Mouse (Mus musculus): ENCODE data around the gene Mafk. TPM values are rescaled to one million over a fixed set of nuclear protein-coding genes. Genes with fewer than 3 reads are reported as not detected.

Gene Mafk
- polyA plus RNA-seq, 1 experiment from 2014 or later = 13.4 TPM

DNA sequence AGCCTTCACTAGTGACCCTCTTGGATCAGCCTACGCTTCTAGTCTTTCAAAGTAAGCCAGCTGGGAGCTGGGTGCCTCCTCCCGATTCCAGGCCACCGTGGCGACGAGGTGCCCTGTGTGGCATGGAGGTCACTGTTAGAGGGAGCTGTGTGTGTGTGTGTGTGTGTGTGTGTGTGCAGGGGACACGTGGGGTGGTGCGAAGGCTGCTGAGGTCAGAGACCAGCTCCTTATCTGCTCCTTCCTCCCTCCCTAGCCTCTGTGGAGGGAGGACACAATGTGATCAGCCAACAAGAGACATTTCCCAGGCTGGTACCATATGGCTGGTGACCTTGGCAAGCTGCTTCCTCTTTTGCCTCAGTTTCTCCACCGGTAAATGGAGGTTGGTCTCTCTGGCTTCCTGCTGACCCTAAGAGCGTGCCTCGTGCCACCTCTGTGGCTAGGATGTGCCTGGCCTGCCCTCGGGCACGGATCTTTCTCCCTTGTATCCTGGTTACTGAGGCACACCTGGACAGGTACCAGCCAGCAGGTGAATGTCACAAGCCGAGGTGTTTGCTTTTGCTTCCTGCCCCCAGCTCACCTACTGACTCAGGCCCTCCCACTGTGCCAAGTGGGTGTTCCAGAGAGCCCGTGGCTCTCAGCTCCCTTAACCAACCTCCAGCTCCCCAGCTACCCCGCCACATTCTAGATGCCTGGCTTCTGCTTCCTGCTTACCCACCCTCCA lies 20.5 kb downstream of the Mafk start:
- no peak overlapping the region for H3K27ac ChIP-seq
- no peaks in the 10 kb centered on the region for H3K36me3 ChIP-seq
- ATAC-seq (ENCODE audit: low FRiP score) = no peak
- no peak overlapping the region for H3K4me2 ChIP-seq
- peaks cover 51% of the 10 kb centered on the region for H3K27me3 ChIP-seq
- 0 out of 2 replicates have a peak, but pooled peaks cover 4% of the 10 kb centered on the region for H3K4me1 ChIP-seq (replicated peaks)
- no peak overlapping the region for H3K4me3 ChIP-seq
- no peaks in the 10 kb centered on the region for H3K9me3 ChIP-seq
- 85% methylated on average over 15 of the region's 15 CpGs for WGBS
- H3K9ac ChIP-seq = no peak overlapping the region

DNA sequence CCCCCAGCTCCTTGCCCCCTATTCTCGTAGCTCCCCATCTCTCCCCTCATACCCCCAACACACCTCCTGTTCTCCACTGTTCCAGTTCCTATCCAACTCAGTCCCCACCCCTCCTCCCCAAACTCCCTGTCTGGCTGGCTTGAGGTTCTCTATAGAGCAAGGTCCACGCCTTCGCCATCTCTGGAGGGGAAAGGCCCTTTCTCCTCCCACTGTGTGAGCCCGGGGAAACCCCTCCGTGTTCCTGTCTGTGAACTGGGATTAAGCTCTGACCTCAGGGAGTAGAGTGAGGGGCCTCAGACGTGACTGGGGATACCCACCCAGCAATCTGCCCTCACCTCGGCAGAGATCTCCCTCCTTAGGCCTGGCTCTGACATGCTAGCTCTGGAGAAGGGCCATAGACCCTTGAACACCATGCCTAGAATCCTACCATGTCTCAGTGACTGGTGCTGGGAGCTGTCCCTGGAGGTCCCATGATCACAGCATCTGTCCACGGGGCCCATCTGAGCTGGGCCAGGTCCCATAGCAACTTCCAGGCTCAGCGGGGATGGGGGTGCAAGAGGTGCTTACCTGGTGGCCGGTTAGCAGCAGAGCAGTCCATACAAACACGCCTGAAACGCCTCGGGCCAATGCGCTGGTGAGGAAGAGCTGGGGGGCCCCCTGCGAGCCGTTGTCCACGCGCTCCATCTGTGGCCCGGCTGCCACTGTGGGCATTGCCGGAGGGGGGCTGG lies 21.2 kb downstream of the Mafk start:
- Histone ChIP-seq H3K4me2 (no peak overlapping the region), H3K27me3 (peaks cover 51% of the 10 kb centered on the region), H3K4me3 (no peak overlapping the region), H3K9ac (no peak overlapping the region), H3K36me3 (no peaks in the 10 kb centered on the region), H3K27ac (no peak overlapping the region), H3K4me1 (replicated peaks) (0 out of 2 replicates have a peak, but pooled peaks cover 4% of the 10 kb centered on the region), H3K9me3 (no peaks in the 10 kb centered on the region)
- 76% methylated on average over 20 of the region's 20 CpGs for WGBS
- ATAC-seq (ENCODE audit: low FRiP score) = no peak

DNA sequence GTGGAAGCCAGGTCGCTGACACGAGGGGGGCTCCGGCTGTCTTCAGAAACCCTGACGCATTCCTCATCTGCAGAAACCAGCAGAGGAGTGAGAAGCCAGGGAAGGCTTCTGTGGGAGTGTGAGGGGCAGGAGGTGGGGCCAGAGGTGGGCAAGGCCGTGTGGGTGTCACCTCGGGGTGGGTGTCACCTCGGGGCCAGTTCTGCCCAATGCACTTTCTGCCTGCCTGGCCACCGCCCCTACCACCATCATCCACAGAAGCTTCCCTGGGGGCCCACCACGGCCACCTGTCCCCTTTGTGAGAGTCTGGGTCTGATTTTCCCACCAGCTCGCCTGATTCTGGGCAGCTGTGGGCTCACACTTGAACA lies 21.8 kb downstream of the Mafk start:
- H3K4me3 ChIP-seq = no peak overlapping the region
- no peaks in the 10 kb centered on the region for H3K9me3 ChIP-seq
- H3K4me1 ChIP-seq (replicated peaks) = 0 out of 2 replicates have a peak, but pooled peaks cover 4% of the 10 kb centered on the region
- peaks cover 47% of the 10 kb centered on the region for H3K27me3 ChIP-seq
- H3K9ac ChIP-seq = no peak overlapping the region
- H3K27ac ChIP-seq = no peak overlapping the region
- no peak for ATAC-seq (ENCODE audit: low FRiP score)
- no peak overlapping the region for H3K4me2 ChIP-seq
- no peaks in the 10 kb centered on the region for H3K36me3 ChIP-seq
- WGBS = 50% methylated on average over 10 of the region's 10 CpGs

DNA sequence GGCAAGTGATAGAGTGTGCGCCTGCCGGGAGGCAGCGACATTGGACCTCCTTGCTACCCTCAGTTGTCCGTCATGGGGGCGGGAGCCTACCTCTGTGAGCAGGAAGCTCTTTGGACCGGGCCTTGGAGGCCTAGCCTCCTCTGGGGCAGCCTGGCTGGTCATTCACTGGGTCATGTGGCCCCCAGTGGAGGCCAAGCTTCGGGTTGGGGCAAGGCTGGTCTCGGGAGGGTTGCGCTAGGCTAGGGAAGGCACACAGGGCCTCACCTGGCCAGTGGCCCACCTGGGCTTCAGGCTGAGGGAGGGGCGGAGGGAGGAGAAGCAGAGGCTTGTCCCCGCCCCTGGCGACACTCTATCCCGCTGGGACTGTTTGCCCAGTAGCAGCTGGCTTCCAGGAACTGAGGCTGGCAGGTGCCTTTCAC lies 22.7 kb downstream of the Mafk start:
- ATAC-seq (ENCODE audit: low FRiP score) = no peak
- H3K4me2 ChIP-seq = no peak overlapping the region
- H3K9ac ChIP-seq = no peak overlapping the region
- H3K27ac ChIP-seq = no peak overlapping the region
- peaks cover 46% of the 10 kb centered on the region for H3K27me3 ChIP-seq
- 0 out of 2 replicates have a peak, but pooled peaks cover 4% of the 10 kb centered on the region for H3K4me1 ChIP-seq (replicated peaks)
- H3K4me3 ChIP-seq = no peak overlapping the region
- 6% methylated on average over 13 of the region's 13 CpGs for WGBS
- no peaks in the 10 kb centered on the region for H3K36me3 ChIP-seq
- H3K9me3 ChIP-seq = no peaks in the 10 kb centered on the region

DNA sequence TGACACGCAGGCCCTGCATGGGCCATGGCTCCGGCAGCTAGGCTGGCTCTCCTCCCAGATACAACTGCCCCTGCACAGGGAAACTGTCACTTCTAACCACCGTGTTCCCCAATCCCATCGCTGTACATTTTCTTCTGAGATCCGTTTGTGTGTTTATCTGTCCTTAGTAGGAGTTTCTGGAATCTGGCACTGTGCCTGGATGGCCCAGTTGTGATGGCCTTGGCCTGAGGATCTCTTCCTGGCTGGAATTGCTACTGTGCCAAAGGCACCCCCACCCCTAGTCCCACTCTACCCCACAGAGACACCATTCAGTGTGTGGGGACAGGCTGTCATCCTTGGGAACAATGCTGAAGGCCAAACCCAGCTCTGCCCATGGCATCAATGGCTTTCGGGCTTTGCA lies 24.7 kb downstream of the Mafk start:
- H3K27ac ChIP-seq = no peak overlapping the region
- H3K4me1 ChIP-seq (replicated peaks) = 0 out of 2 replicates have a peak, but pooled peaks cover 4% of the 10 kb centered on the region
- H3K4me3 ChIP-seq = no peak overlapping the region
- H3K9me3 ChIP-seq = no peaks in the 10 kb centered on the region
- 77% methylated on average over 6 of the region's 6 CpGs for WGBS
- H3K9ac ChIP-seq = no peak overlapping the region
- ATAC-seq (ENCODE audit: low FRiP score) = no peak
- H3K4me2 ChIP-seq = no peak overlapping the region
- peaks cover 42% of the 10 kb centered on the region for H3K27me3 ChIP-seq
- H3K36me3 ChIP-seq = no peaks in the 10 kb centered on the region; the same call in 1 of the 2 replicates

DNA sequence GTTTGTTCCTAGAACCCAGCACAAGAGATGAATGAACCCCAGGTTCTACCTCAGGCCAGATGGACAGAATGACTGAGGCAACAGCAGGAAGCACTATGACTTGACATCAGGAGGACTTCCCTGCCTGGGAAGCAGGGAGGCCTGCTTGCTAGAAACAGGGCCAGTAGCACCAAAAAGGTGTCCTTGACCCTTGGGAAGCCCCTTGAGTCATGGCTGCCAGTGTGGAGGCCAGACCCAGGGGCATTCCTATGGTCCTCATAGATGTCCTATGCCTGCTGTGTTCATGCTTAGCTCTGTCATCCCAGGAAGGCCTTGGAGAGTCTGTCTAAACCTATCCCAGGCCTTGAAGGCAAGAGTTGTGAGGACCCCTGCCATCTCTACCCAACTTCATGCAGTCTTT lies 25.1 kb downstream of the Mafk start:
- Histone ChIP-seq H3K9ac (no peak overlapping the region), H3K27me3 (peaks cover 41% of the 10 kb centered on the region), H3K9me3 (no peaks in the 10 kb centered on the region), H3K4me1 (replicated peaks) (0 out of 2 replicates have a peak, but pooled peaks cover 4% of the 10 kb centered on the region), H3K36me3 (peaks cover 2% of the 10 kb centered on the region), H3K4me3 (no peak overlapping the region), H3K27ac (no peak overlapping the region), H3K4me2 (no peak overlapping the region)
- no peak for ATAC-seq (ENCODE audit: low FRiP score)

DNA sequence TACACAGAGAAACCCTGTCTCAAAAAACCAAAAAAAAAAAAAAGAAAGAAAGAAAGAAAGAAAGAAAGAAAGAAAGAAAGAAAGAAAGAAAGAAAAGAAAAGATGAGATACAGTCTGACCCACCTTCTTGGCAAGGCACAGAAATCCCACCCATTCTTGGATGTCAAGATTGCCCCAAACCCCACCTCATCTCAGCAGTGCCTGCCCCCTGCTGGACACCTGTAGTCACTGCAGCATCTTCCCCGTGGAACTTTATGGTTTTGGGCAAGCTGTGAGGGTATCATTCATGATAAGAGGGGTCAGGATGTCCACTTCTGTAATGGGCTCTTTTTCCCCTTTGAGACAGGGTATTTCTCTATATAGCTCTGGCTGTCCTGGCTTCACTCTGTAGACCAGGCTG lies 26.0 kb downstream of the Mafk start:
- H3K27ac ChIP-seq = no peak overlapping the region
- H3K27me3 ChIP-seq = peaks cover 32% of the 10 kb centered on the region
- H3K4me3 ChIP-seq = no peak overlapping the region
- H3K4me2 ChIP-seq = no peak overlapping the region
- H3K9ac ChIP-seq = no peak overlapping the region
- 0 out of 2 replicates have a peak, but pooled peaks cover 4% of the 10 kb centered on the region for H3K4me1 ChIP-seq (replicated peaks)
- no peak for ATAC-seq (ENCODE audit: low FRiP score)
- WGBS = 5% methylated on average over 1 of the region's 1 CpGs
- H3K9me3 ChIP-seq = no peaks in the 10 kb centered on the region
- H3K36me3 ChIP-seq = peaks cover 10% of the 10 kb centered on the region

DNA sequence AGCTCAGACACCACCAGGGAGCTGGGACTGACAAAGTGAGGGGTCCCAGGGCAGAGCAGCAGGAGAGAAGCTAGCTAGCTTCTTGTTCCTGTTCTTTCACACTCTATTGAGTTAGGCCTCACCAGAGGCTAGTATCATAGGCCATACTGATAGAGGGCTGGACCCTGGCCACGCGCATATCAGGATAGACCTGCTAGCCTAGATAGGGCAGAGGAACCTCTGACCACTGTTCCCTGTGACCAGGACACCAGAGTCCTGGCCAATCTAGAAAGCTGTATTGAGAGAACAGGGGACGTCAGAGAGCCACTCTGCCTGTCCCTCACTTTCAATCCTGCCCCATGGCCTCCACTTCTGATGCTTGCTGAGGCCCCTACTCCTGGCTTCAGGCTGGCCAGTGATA lies 26.7 kb downstream of the Mafk start:
- H3K9me3 ChIP-seq = no peaks in the 10 kb centered on the region
- peaks cover 18% of the 10 kb centered on the region for H3K36me3 ChIP-seq
- no peak for ATAC-seq (ENCODE audit: low FRiP score)
- H3K27ac ChIP-seq = no peak overlapping the region
- WGBS = 76% methylated on average over 3 of the region's 3 CpGs
- H3K4me2 ChIP-seq = no peak overlapping the region
- 0 out of 2 replicates have a peak, but pooled peaks cover 4% of the 10 kb centered on the region for H3K4me1 ChIP-seq (replicated peaks)
- H3K4me3 ChIP-seq = no peak overlapping the region
- no peak overlapping the region for H3K9ac ChIP-seq
- H3K27me3 ChIP-seq = peaks cover 24% of the 10 kb centered on the region

DNA sequence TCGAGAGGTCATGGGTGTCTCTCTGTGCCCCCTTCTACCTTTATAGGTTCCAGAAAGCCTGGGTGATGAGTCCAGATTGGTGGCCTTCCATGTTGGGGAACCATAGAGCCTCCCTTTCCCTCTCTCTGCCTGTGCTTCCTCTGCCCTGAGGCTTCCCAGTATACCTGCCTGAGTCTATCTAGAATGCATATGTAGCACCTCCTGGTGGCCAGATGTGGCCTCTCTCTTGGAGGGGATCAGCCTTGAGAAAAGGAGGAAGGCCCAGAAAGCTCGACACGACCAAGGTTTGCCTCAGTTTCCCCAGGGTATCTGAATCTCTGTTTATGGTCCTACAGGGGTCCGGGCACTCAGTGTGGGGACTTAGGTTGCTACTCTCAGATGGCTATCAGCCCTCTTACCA lies 27.5 kb downstream of the Mafk start:
- peaks cover 7% of the 10 kb centered on the region; the same call in 1 of the 2 replicates for H3K4me1 ChIP-seq (replicated peaks)
- no peak overlapping the region for H3K9ac ChIP-seq
- H3K27ac ChIP-seq = no peak overlapping the region
- no peak overlapping the region for H3K4me3 ChIP-seq
- ATAC-seq (ENCODE audit: low FRiP score) = no peak
- H3K27me3 ChIP-seq = peaks cover 17% of the 10 kb centered on the region
- no peak overlapping the region for H3K4me2 ChIP-seq
- WGBS = 58% methylated on average over 4 of the region's 4 CpGs
- peaks cover 25% of the 10 kb centered on the region for H3K36me3 ChIP-seq
- H3K9me3 ChIP-seq = no peaks in the 10 kb centered on the region

DNA sequence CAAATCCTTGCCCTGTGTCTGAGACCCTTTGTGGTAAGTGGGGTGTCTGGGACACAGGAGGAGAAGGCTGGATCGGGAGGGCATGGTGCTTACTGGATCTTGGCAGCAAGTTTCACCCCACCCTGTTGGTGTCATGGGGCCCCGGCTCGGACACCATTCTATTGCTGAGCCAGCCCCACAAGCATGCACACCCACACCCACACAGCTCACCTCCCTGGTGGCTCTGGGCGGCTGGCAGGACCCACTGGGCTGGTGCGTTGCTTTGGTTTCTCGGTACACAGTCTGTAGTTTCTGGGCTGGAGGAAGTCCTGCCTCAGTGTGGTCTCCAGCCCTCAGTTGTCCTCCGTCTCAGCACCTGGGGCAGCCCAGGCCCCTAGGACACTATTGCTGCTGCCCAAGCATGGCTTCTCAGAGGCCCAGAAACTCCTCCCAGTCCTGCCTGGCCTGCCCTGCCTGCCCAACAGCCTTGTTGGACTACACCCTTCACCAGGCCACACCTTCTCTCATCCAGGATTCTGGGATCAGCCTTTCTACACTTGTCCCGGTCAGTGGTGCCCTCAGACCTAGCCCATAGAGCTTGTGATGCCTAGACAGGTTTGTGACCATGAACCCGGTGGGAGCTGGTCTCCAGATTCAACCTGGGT lies 28.3 kb downstream of the Mafk start, which contains the start of gene Tmem184a:
Gene Tmem184a (minus strand): TSS at position 380 of the 644 bp plus-strand sequence.
- no peak for ATAC-seq (ENCODE audit: low FRiP score)
- Histone ChIP-seq H3K9ac (no peak within 1 kb of the TSS), H3K36me3 (peaks cover 31% of the 10 kb centered on the region), H3K9me3 (no peaks in the 10 kb centered on the region), H3K4me2 (no peak within 1 kb of the TSS), H3K4me3 (no peak within 1 kb of the TSS), H3K4me1 (replicated peaks) (peaks cover 6% of the 10 kb centered on the region), H3K27ac (no peak within 1 kb of the TSS), H3K27me3 (peaks cover 9% of the 10 kb centered on the region)
- WGBS = 87% methylated on average over 9 of the region's 9 CpGs

DNA sequence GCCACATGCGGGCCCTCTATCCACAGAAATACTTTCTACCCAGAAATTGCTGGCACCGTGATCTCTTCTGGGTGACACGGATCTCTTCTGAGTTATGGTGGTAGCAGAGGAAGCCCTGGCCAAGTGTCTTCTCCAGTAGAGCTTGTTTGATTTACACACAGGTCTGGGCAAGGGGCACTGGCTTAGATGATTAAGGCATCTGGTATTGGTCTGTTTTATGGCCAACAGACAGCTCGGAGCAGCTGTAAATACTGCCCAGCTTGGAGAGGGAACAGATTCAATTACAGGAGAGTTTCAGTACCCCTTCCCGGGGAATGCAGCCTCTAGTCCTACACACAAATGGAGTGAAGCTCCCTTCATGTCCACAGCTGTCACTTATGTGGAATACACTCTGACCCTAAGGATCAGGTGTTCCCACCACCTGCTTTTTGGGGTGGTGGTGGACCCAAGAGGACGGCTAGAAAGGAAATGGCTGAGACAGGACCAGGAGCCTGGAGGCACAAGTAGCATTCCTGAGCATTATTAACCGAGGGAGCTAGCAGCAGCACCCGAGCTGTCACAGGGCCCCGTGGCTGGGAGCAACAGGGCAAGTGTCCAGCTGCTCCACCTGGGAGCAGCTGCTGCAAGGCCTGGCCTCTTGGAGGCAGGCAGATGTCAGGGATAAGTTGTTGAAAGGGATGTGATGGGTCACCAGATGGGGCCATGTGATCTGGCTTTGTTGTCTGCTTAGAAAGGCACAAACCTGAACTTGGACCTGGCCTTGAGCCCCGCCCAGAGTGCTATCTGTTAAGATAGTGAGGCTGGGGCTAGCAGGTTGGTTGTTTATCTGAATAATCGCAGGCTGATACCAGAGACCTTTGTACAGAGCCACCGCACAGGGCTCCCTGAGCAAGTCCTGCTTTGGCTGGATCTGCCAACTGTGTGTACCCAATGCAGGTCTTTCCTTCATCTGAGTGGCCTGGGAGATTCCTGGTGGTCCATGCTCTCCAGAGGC lies 30.4 kb downstream of the Mafk start:
- no peak overlapping the region for H3K9ac ChIP-seq
- peaks cover 31% of the 10 kb centered on the region for H3K36me3 ChIP-seq
- no peak overlapping the region for H3K4me3 ChIP-seq
- H3K9me3 ChIP-seq = no peaks in the 10 kb centered on the region
- ATAC-seq (ENCODE audit: low FRiP score) = no peak
- no peak overlapping the region for H3K4me2 ChIP-seq
- H3K27ac ChIP-seq = no peak overlapping the region
- 78% methylated on average over 12 of the region's 12 CpGs for WGBS
- peaks cover 21% of the 10 kb centered on the region for H3K4me1 ChIP-seq (replicated peaks)
- no peaks in the 10 kb centered on the region; the same call in 1 of the 2 replicates for H3K27me3 ChIP-seq
